Mouse (Mus musculus) embryonic stem cell, embryonic (primary cell): Measurements from ENCODE around the gene Crygd.
"Not testable (repeated sequence)": the region's sequence is repeated elsewhere in the genome, so short reads cannot be mapped to it uniquely, and the experiment has no call there.

Experiments used
- CTCF ChIA-PET, 4 experiments: fragments of 300-600 bp in 2 of 4; fragments of 350-600 bp in 2 of 4; sonication (Branson Sonifier 250); formaldehyde crosslinking; loops; one replicate each; lab custom pipeline; 2022; ENCODE audit warnings: inconsistent platforms in 2 of 4; lab: Charles Lee
- POLR2A ChIA-PET, 4 experiments: fragments of 300-600 bp in 2 of 4; fragments of 350-600 bp in 2 of 4; sonication (Branson Sonifier 250); formaldehyde crosslinking; loops; one replicate each; lab custom pipeline; 2022; ENCODE audit warnings: antibody characterized with exemption in 4 of 4, inconsistent platforms in 1 of 4; lab: Charles Lee

The Crygd gene

GRCm38 (mm10) chr1:65051696-65052095 is 11.6 kb downstream of the Crygd start:
- POLR2A ChIA-PET, result interaction anchor here in 3 of 4 experiments (1.0 to 2.7 kb wide), 9 partner anchors 11 to 361 kb away, joined by 3 to 16 read pairs (median 5); partner anchors contain the start of gene Ccnyl1 (in 2 of the 3)
- CTCF ChIA-PET, result interaction anchor here in 1 of 4 experiments (1.0 kb wide), 1 partner anchor 65 kb away, joined by 3 read pairs; no protein-coding TSS in a partner anchor

GRCm38 (mm10) chr1:65050952-65051351 is 12.3 kb downstream of the Crygd start, which contains the start of gene Cryge:
Gene Cryge (minus strand): TSS chr1:65051149.
- POLR2A ChIA-PET, result interaction anchor here in 2 of 4 experiments (0.6 to 2.7 kb wide), 5 partner anchors 28 to 1396 kb away, joined by 3 to 16 read pairs (median 7); partner anchors contain the start of gene Ccnyl1 (in 1 of the 2)
- CTCF ChIA-PET, result not testable (repeated sequence)

GRCm38 (mm10) chr1:65048781-65049180 is 14.5 kb downstream of the Crygd start:
- POLR2A ChIA-PET, result interaction anchor here in 3 of 4 experiments (0.7 to 3.1 kb wide), 9 partner anchors 12 to 525 kb away, joined by 3 to 12 read pairs (median 3); partner anchors contain the start of genes Ccnyl1 (in 1 of the 3) and Fzd5 (in 1 of the 3)
- CTCF ChIA-PET, result interaction anchor here in 3 of 4 experiments (0.6 to 1.6 kb wide), 6 partner anchors 14 to 331 kb away, joined by 3 to 6 read pairs (median 4); no protein-coding TSS in a partner anchor

GRCm38 (mm10) chr1:65046401-65047109 is 16.7 kb downstream of the Crygd start:
- POLR2A ChIA-PET, result interaction anchor here in 1 of 4 experiments (3.1 kb wide), 1 partner anchor 132 kb away, joined by 12 read pairs; no protein-coding TSS in a partner anchor
- CTCF ChIA-PET, result interaction anchor here in 1 of 4 experiments (1.6 kb wide), 1 partner anchor 133 kb away, joined by 4 read pairs; no protein-coding TSS in a partner anchor

GRCm38 (mm10) chr1:65043433-65043832 is 19.8 kb downstream of the Crygd start:
- ChIA-PET POLR2A (interaction anchor here in 1 of 4 experiments (0.9 kb wide), 1 partner anchor 353 kb away, joined by 3 read pairs; no protein-coding TSS in a partner anchor), CTCF (no interaction called here)

- ChIA-PET CTCF (interaction anchor here in 1 of 4 experiments (0.7 kb wide), 1 partner anchor 253 kb away, joined by 6 read pairs; no protein-coding TSS in a partner anchor), POLR2A (interaction anchor here in 2 of 4 experiments (0.7 kb wide), 2 partner anchors 39 to 136 kb away, joined by 3 to 4 read pairs; no protein-coding TSS in a partner anchor)
Observed at GRCm38 (mm10) chr1:65041837-65042236, 21.4 kb downstream of the Crygd start.

GRCm38 (mm10) chr1:65040806-65041205 is 22.4 kb downstream of the Crygd start:
- CTCF ChIA-PET, result interaction anchor here in 1 of 4 experiments (0.6 kb wide), 1 partner anchor 74 kb away, joined by 4 read pairs; no protein-coding TSS in a partner anchor
- POLR2A ChIA-PET, result interaction anchor here in 3 of 4 experiments (0.8 to 1.5 kb wide), 7 partner anchors 12 to 350 kb away, joined by 3 to 8 read pairs (median 3); partner anchors contain the start of gene Ccnyl1 (in 3 of the 3)

GRCm38 (mm10) chr1:65039679-65040078 is 23.6 kb downstream of the Crygd start:
- ChIA-PET CTCF (no interaction called here), POLR2A (interaction anchor here in 3 of 4 experiments (0.5 to 2.5 kb wide), 6 partner anchors 79 to 349 kb away, joined by 3 to 11 read pairs (median 4); partner anchors contain the start of gene Ccnyl1 (in 2 of the 3))

- CTCF ChIA-PET, result no interaction called here
- POLR2A ChIA-PET, result interaction anchor here in 2 of 4 experiments (1.0 to 2.9 kb wide), 4 partner anchors 14 to 347 kb away, joined by 4 to 16 read pairs (median 8); partner anchors contain the start of gene Ccnyl1 (in 1 of the 2)
Observed at GRCm38 (mm10) chr1:65037542-65037941, 25.7 kb downstream of the Crygd start.

GRCm38 (mm10) chr1:65035513-65035912 is 27.7 kb downstream of the Crygd start:
- CTCF ChIA-PET, result no interaction called here
- POLR2A ChIA-PET, result interaction anchor here in 3 of 4 experiments (0.5 to 1.1 kb wide), 4 partner anchors 15 to 914 kb away, joined by 3 read pairs; partner anchors contain the start of genes Ccnyl1 (in 1 of the 3) and Klf7 (in 1 of the 3)

- CTCF ChIA-PET, result no interaction called here
- POLR2A ChIA-PET, result interaction anchor here in 1 of 4 experiments (0.7 to 1.1 kb wide), 2 partner anchors 13 to 47 kb away, joined by 3 read pairs; no protein-coding TSS in a partner anchor
Observed at GRCm38 (mm10) chr1:65032641-65033040, 30.6 kb downstream of the Crygd start, which contains the start of gene Akr1cl. Gene Akr1cl (minus strand): TSS chr1:65032759.

GRCm38 (mm10) chr1:65028206-65028605 is 35.0 kb downstream of the Crygd start:
- POLR2A ChIA-PET, result interaction anchor here in 1 of 4 experiments (0.7 kb wide), 1 partner anchor 1216 kb away, joined by 3 read pairs; no protein-coding TSS in a partner anchor
- CTCF ChIA-PET, result no interaction called here

- ChIA-PET CTCF (interaction anchor here in 1 of 4 experiments (1.3 kb wide), 1 partner anchor 308 kb away, joined by 4 read pairs; no protein-coding TSS in a partner anchor), POLR2A (interaction anchor here in 1 of 4 experiments (1.2 kb wide), 1 partner anchor 322 kb away, joined by 3 read pairs; the partner anchor contains the start of gene Ccnyl1)
Observed at GRCm38 (mm10) chr1:65012726-65013125, 50.5 kb downstream of the Crygd start.
